Mouse (Mus musculus) WW6 (cell line): ENCODE measurements at regions not wholly inside any gene's neighbourhood (a gene's known extent, or its start where the extent isn't known, plus 50 kb on each side); places are given as distances from the start of the nearest gene placed in this dataset.

Experiments used
- DNase-seq: peaks from one replicate; pipeline ENCODE4 v3.0.0-alpha.2; 2013; ENCODE audit warnings: low read depth, low spot score

DNA sequence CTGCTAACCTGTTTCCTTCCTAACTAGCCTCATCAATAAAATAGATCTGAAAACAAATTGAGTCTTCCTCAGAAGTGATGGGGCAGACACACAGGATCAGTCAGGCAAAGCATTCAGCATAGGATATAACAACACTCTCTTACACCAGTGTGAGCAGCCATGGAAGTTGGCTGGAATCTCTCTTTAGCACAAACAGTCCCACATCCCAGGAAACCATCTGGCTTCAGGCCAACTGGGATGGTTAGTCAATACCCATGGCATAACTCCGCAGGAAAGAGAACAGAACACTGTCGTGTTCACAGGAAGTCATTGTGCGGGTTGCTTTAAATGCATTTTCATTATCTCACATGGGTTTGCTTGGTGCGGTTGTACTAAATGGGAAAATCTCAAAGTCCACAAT lies 256.2 kb upstream of the Rag2 start:
- no peak for DNase-seq

DNA sequence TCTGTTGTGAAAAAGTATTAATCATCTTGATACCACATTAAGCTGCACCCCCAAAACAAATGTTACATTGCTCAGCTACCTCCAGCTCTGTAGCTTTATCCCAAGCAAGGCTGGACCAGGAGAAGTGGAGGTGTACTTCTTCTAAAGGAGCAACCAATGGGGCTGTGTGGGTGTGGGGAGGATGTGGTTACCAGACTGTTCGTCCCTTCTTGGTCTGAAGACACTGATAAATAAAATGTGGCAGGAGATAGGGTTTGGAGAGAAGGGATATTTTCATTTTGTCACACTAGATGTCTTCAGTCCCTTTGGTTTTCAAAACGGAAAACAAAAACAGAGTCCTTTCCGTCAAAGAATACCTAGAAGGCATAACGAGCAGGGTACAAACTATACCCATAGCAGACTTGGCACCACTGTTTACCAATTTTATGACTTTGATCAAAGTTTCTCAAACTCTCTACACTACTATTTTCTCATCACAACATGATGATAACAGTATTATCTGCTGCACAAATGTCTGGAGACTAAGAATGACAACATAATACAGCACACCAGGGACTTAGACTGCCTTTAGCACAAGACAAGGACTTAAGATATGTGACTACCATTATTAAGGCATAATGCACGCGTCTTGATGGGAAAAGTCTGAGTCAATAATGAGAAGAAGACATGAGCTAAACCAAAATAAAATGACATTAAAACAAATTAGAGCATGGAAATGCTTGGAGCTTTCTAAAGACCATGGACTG lies 253.4 kb upstream of the Rag2 start:
- DNase-seq = no peak

DNA sequence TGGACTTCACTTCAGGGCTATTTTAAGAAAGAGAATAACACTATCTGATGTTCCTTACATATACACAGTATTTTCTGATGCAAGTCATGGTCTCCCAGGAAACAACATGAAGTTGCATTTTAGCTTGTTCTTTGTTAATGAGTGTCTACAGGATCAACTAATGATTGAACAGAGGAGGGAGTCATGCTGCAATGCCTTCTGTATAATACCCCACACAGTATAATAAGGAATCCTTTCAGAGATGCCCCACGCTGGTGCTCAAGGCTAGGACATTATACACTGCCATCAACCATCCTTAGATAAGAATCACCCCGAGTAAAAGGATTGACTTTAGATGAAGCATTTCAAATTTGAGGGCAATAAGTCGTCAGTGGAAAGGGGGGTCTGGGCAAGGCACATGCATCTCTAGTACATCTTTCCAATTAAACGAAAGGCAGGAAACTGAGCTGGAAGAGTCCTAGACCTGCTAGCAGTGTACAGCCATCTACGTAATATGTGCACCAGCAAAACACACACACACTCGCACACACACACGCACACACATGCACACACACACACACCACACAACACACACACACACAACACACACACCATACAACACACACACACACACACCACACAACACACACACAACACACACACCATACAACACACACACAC lies 252.6 kb upstream of the Rag2 start:
- no peak for DNase-seq

DNA sequence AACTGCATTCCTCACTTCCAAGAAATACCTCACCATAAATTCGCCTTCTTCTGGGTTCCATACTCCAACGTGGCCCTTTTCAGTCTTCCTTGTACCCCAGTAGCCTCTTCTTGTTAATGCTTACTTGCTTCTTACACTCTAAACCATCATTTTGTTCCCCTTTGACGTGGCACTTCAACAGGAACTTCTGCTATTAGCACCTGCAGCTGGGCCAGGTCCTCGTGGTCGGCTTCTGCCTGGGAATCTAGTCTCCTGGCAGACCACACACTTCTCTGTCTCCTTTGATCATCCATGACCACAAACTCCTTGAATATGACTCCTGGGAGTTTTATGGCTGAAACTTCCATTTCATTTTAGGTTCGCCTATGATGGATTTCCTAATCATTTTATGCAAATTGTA lies 243.9 kb upstream of the Rag2 start:
- DNase-seq = no peak

DNA sequence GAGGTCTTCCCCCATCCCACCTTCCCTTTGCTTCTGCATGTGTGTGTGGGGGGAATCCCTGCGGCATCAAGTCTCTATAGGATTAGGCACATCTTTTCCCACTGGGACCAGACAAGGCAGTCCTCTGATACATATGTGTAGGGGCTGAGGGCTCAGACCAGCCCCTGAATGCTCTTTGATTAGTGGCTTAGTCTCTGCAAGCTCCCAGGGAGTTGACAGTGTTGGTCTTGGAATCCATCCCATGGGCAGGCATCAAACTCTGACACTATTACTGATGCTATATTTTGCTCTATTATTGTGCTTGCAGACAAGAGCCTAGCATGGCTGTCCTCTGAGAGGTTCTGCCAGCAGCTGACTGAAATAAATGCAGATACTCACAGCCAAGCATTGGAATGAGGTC lies 209.5 kb upstream of the Rag2 start:
- DNase-seq = no peak

DNA sequence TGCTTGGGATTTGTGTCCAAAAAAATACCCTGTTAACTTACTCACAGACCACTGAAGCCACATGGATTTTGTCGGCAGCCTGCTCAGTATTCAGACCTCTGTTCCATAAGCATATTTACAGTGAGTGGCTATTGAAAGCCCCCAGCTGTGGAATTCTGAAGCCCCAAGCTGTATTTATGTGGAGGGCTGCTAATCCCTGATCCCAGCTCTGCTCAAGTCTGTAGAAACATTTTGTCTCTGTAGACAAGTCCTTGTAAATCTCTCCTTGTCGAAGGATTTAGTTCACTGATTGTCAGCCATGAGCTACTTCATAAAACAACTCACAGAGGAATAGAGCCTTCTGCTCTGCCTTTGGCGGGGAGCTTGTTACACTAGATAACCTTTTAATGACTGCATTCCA lies 207.8 kb upstream of the Rag2 start:
- DNase-seq = no peak

DNA sequence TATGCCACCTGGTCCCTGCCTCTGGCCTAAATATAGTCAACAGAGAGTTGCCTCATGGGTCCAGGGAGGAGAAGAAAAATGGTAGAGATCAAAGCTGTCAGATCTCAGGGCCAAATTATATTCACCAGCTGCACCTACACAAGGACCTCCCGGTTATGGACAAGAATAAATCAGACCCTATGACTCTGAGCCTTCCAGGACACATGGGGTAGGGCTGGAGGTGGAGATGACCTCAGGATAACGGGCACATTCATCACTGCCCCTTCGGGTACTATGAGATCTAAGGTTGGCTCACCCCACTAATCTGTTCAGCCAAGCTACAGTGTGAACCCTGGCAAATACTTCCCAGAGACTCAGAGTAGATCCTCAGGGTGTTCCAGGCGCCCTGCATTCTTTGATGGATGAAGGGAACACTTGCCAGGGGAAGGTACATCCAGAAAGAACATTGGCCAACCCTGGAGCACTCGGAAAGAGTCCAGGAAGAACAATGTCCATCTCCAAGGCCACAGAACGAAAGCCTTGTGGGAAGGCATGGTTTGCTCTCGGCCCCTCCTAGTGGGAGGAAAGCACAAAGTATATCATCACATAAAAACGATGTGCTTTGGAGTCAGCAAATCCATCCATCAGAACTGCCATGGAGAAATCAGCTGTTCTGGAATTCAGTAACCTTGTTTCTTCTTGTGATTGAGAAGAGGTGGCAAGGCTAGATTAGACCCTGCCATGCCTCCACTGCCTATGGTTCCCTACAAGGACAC lies 191.2 kb upstream of the Rag2 start:
- no peak for DNase-seq

DNA sequence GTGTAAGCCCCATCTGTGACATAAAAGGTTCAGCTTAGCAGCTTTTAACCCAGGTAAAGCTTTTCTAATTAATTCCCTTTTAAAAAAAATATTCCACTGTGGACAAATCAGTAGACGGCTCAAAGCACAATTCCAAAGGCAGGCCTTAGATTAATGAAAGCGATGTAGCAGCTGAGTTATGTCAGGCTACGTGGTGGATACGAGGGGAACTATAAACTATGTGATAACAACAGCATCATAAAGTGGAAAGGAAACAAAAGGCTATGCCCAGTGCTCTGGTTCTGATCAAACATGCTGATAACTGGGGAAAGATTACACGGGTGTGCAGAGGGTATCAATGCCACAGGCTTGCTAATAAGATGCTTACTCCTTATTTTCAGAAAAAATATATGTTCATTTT lies 184.3 kb upstream of the Rag2 start:
- no peak for DNase-seq

DNA sequence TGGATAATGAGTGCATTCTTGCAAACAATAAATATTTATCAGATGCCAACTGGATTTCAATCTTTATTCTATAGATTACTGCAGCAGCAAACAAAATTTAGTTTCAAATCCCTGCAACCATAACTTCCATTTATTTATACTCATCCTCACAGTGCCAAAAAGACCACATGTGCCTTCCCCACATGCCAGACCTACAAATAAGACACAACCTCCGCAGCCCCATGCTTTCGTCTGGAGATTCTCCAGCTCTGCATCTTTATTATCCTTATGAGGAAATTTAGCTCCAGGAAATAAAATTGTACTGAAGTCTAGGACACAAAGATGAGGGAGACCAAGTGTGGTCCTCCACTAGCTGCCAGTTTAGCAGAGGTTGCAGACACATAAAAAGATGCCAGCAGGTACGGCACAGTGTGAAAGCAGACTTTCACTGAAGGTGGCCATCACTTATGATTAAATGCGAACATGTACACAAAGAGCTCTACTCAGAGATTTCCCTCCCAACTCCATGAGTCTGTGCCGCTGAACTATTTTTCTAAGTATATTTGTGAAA lies 183.4 kb upstream of the Rag2 start:
- DNase-seq = no peak

DNA sequence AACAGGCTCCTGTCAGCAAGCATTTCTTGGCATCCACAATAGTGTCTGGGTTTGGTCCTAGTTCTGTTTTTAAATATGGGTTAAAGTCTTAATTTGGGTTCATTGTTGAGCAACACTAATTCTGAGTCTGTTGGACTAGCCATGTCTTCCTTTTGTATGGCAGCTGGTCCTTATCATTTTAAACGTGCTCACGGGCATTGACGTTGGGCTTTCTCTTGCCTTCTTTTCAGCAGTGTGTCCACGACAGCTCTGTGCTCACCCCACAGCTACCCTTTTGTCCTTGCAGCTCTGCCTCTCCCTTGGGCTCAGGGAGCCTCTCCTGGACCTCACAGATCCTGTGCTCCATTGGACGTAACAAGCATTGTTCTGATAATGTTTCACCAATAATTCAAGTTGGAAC lies 168.9 kb upstream of the Rag2 start:
- no peak for DNase-seq

DNA sequence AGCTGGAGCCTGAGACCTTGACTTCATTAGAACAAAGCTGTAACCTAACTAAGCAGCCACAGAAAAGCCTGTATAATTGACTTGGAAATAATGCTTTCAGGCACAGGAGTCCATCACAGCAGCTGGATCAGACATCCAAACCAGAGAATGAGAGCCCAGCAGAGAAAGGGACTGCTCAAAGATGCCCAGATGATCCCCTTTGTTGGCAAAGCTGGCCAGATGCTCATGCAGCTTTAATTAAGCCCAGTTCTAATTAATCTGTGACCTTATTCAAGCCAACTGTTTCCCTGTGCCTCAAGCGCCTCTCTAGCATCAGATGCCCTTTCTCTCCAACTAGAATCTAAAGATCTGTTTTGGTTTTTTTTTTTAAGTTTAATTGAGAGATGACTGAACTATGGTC lies 165.6 kb upstream of the Rag2 start:
- no peak for DNase-seq

DNA sequence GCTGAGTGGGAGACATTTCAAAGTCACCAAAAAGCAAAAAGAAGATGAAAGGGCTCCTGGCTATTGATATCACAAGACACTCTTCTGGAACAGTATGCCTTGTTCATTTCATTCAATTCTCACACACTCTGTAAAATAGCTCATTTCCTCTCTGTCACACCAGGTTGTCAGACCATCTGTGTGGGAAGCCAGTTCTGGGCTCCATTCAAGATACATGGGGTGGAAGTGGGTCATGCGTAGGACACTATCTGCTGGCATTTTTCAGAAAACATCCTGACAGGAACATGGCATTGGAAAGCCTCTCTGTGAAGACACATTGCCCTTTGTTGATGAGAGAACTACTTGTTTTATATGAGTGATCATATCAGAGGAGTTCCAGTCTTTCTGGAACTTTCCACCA lies 162.1 kb upstream of the Rag2 start:
- no peak for DNase-seq

DNA sequence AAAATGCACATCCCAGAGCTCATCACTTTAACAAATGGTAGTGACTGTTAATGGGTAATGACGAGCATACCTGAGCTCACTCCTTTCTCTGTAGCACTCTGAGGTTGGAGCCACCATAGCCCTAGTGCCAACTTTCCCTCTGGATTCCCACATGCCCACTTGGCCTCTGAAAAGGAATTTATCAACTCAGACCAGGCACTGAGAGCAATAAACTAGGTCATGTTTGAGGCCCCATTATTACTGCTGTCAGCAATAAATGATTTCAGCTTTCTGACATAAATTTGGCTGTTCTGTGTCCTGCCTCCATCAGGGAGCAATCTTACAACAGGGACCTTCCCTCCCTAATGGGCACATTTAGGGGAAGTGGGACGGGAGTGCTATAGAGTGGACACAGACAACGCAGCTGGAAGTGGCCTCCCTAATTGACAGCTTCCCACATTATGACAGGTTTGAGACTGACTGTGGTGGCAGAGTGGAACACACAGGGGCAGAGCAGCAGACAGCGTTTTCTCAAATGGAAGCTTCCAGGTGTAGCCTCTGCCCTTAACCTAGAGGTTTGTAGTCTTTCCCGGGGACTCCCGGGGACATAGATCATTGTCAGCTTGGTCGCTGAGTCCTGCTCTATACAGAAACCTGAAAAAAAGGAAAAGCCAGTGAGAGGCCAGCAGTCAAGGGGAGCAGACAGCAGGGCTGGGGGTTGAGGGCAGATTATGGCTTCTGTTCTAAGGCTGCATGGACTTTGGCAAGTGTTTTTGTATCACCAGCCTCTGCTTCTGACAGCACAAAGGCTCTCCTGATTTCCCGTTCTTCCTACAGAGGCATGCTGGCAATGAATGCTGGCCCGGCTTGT lies 160.0 kb upstream of the Rag2 start:
- no peak for DNase-seq

DNA sequence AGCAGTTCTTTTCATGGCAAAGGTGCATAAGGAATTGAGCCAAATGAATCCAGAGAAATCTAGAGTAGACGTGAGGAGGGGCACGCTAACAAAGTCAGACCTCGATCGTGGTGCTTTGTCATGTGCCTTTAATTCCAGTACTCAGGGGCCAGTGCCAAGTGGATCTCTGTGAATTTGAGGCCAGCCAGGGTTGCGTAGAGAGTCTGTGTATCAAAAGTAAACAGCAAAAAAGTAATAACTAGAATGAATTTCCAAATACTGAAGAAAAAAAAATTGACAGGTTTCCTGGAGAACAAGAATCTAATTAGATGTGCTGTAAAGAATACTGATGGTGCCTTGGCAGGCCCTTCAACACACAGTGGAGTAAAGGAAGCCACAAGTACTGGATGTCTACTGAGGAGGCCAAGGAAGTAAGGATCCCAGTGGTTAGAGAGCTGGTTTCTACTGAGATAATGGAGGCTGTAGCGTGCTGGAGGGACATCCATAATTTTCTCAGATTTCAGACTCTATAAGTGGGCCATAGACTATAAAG lies 153.9 kb upstream of the Rag2 start:
- DNase-seq = no peak

DNA sequence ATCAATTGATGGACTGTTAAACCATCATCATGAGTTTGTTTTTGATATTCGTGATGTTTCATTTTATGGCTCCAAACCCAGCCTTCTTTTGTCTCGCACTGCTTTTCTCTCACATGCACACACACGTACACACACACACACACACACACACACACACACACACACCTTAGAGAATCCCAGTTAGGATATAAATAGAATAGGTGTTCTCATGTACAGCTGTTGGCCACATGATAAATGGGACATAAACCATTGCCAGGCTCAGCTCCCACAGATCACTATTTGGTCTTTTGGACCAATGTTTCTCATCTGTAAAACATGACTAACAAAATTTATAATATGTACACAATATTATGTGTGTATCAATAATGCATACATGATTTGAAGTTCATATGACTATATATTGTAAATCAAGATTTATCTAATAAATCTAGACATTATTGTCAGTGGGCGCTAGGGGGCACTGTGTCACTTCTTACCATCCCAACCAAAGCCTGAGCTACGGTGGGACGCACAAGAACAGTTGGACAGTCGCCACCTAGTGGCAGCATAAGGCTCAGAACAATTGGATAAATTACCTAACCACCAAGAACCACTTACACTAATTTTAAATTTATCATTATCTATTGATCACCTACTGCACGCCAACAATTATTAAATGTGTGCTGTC lies 151.9 kb upstream of the Rag2 start:
- peak; percentile 58 for DNase-seq

DNA sequence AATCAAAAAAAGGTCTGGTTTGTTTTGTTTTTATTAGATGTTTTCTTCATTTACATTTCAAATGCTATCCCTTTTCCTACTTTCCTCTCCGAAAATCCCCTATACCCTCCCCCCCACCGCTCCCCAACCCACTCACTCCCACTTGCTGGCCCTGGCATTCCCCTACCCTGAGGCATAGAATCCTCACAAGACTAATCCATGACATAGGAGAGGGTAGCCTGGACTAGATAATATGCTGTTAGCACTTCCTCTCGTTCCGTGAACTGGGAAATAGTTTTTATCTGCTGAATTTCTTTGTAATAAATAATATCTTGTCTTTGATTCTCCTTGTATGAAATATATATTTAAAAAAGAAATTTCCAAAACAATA lies 151.4 kb upstream of the Rag2 start:
- no peak for DNase-seq

DNA sequence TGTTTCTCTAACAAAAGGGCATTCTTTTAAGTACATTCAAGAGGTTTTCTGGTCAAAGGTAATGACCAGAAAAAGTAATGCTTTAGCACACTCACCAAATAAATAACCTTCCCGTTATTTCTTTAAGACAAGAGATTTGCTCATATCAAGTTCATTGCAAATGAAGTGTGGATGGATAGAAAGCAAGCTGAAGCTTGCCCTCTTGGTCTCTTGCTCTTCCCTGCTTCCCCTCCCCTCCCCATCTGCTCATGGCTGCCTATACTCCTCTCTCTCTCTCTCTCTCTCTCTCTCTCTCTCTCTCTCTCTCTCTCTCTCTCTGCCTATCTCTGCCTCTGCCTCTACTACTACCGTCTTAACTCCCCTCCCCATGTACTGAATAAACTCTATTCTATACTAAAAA lies 147.7 kb upstream of the Rag2 start:
- no peak for DNase-seq

DNA sequence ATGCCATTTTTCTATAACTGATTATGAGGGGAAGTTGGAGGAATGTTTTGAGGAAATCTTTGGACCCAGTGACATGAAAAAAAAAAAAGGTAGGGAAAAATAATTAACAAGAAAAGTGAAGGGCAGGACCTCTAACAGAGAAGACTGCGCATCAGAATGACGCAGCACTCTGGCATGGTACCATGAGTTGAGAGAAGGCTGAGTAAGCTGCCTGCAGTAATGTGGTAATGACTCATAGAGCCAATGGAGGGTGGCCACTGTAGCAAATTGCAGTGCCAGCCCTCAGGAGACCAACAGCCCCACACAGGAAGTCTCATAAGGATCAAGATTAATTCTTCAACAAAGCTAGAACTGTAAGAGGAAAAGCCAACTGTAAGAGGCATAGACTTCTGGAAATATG lies 134.3 kb upstream of the Rag2 start:
- DNase-seq = no peak

DNA sequence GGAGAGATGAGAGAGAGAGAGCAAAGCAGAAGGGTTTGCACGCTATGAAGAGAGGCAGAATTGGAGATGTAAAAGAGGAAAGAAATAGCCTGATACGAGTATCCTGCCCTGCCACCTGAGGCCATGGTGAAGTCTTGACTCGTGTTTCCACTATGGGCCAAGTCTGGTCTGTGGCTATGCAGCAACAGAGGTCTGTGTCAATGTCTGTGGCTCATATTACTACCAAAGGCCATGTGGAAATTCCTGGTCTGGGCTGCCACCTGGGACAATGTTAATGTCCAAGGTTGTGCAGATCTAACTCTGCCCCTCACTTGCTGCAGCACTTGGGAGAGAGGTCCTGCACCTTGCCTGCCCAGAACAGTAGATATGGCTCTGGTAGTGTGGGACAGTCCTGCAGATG lies 132.8 kb upstream of the Rag2 start:
- no peak for DNase-seq

DNA sequence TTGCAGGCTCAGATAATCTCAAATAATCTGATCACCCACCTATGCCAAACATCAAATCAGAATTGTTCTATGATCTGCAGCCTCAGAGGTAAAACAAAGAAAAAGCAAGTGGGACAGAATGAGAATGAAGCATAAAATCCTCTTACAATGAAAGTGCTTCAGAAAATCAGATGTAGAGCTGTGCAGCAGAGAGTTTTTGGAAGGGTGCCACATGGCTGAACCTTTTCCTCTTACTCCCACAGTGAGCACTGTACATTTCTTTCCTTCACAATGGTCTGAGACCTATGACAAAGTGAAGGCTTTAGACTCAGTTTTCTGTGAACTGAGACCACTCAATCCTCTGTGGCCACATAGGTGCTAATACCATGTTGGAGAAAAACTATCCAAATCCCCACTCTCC lies 116.4 kb upstream of the Rag2 start:
- DNase-seq = no peak
